Mouse (Mus musculus): Measurements from ENCODE around the gene F12.

DNA sequence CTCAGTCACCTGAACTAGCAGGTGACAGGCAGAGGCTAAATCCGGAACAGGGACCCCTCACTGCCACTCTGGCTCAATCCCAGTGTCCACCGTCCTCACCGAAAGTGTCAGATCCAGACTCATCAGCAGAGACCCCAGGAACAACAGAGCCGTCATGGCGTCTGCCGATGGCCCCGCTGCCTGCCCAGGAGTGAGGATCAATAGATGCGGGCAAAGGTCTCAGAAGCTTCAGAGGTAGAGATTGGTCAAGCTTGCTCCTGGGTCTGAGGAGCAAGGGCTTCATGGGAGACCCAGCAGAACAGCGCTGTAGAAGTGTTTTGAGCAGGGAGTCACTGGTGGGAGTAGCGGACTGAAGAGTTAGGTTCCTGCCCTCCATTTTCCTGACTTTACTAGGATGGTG is at the start of gene F12:
- no peak for TF ChIP-seq CTCF (IDR thresholded peaks at IDR 0.05; ENCODE audit: insufficient read depth, low read depth, low read length)
- no peak for TF ChIP-seq POLR2A (IDR thresholded peaks at IDR 0.05; ENCODE audit: insufficient read depth, low read depth, low read length)

Measured in olfactory bulb, adult 2 months (tissue).